Mouse (Mus musculus): ENCODE results near the gene Atcay. TPM values are rescaled to one million over a fixed set of nuclear protein-coding genes. Genes with fewer than 3 reads are reported as not detected.

Atcay gene
- total and polyA plus RNA-seq, 3 experiments: 0.06 to 0.08 TPM; not detected in 1

DNA sequence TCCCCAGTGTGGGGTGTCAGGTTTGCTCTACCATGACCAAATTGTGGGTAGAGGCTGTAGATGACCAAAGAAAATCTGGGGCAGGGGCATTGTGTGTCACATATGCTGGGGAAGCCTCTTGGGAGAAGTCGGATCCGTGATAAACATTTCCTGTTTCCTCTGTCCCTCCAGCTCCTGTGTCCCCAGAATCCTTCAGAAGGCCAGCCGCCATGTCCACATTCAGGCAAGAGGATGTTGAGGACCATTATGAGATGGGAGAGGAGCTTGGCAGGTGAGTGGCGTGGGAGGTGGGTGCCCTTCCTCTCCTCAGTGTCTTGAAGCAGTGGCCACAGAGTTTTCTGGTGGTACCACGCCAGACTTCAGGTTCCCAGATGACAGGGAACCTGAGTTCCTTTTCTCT lies 46.8 kb downstream of the Atcay start, which contains the start of gene 4930442H23Rik:
TSS of gene 4930442H23Rik (minus strand) at position 45 of the 400 bp plus-strand sequence.
- in situ Hi-C loops (cut with MboI; ENCODE audit: low pct_ligation_motif_present, low pct_unique_long_range_greater_than_20kb, low sequenced_read_pairs) (no loop called here), dilution Hi-C loops (cut with MboI; ENCODE audit: extremely low pct_ligation_motif_present, extremely low pct_unique_long_range_greater_than_20kb, low sequenced_read_pairs) (no loop called here)
- peaks cover 16 to 39% of the 10 kb centered on the region in 2 experiments for H3K4me1 ChIP-seq (ENCODE audit: control insufficient read depth in 1 of 2, insufficient read depth in 2 of 2)
- peak within 1 kb of the TSS; percentile 24 for H3K4me2 ChIP-seq (ENCODE audit: insufficient read depth, low read depth, poor library complexity, severe bottlenecking)
- peak within 1 kb of the TSS; percentile 64 for H3K9ac ChIP-seq (ENCODE audit: insufficient read depth, low read depth)
- DNase-seq (ENCODE audit: extremely low read depth): no peak
- peak within 1 kb of the TSS; percentile 60 to 77 (median 66) for H3K4me3 ChIP-seq (replicated peaks in 1 of 3; ENCODE audit: low read depth in 2 of 3, low read length in 2 of 3, poor library complexity in 1 of 3)
- peak within 1 kb of the TSS; percentile 85 for H3K27ac ChIP-seq (ENCODE audit: insufficient read depth, low read depth)
- H3K27me3 ChIP-seq (replicated peaks): no peaks in the 10 kb centered on the region
- peaks cover 59 to 78% of the 10 kb centered on the region in 2 experiments for H3K36me3 ChIP-seq (replicated peaks in 1 of 2; ENCODE audit: control insufficient read depth in 1 of 2, insufficient read depth in 1 of 2, low read length in 1 of 2)
- H3K9me3 ChIP-seq (replicated peaks; ENCODE audit: low read length): no peaks in the 10 kb centered on the region
- no peak for TF ChIP-seq RCOR1 (conservative IDR thresholded peaks at IDR 0.05; ENCODE audit: low read depth, low read length)
- no peak for TF ChIP-seq POLR2A (IDR thresholded peaks at IDR 0.05; ENCODE audit: low read depth, low read length)
- TF ChIP-seq BHLHE40 (IDR thresholded peaks at IDR 0.05; ENCODE audit: low read depth, low read length): no peak
- TF ChIP-seq ZMIZ1 (IDR thresholded peaks at IDR 0.05; ENCODE audit: low read depth, low read length): no peak
- TF ChIP-seq KAT2A (IDR thresholded peaks at IDR 0.05; ENCODE audit: insufficient replicate concordance, low read length): no peak
- TF ChIP-seq PAX5 (IDR thresholded peaks at IDR 0.05; ENCODE audit: low read length): no peak
- no peak for TF ChIP-seq POLR2AphosphoS2 (IDR thresholded peaks at IDR 0.05; ENCODE audit: low read depth, low read length)
- TF ChIP-seq ETS1 (conservative IDR thresholded peaks at IDR 0.05; ENCODE audit: low read depth, low read length): no peak
- no peak for TF ChIP-seq CHD1 (IDR thresholded peaks at IDR 0.05; ENCODE audit: low read depth, low read length)
- TF ChIP-seq SMC3 (IDR thresholded peaks at IDR 0.05; ENCODE audit: low read depth, low read length): no peak
- TF ChIP-seq RAD21 (IDR thresholded peaks at IDR 0.05; ENCODE audit: low read depth, low read length): no peak
- no peak for TF ChIP-seq USF2 (conservative IDR thresholded peaks at IDR 0.05; ENCODE audit: low read depth, low read length)
- TF ChIP-seq USF1 (IDR thresholded peaks at IDR 0.05; ENCODE audit: low read depth, low read length): no peak
- no peak for TF ChIP-seq HCFC1 (IDR thresholded peaks at IDR 0.05; ENCODE audit: low read depth, low read length)
- H3K79me2 ChIP-seq (replicated peaks; ENCODE audit: control insufficient read depth, extremely low read depth, insufficient read depth, poor library complexity, severe bottlenecking): peaks cover 19% of the 10 kb centered on the region

DNA sequence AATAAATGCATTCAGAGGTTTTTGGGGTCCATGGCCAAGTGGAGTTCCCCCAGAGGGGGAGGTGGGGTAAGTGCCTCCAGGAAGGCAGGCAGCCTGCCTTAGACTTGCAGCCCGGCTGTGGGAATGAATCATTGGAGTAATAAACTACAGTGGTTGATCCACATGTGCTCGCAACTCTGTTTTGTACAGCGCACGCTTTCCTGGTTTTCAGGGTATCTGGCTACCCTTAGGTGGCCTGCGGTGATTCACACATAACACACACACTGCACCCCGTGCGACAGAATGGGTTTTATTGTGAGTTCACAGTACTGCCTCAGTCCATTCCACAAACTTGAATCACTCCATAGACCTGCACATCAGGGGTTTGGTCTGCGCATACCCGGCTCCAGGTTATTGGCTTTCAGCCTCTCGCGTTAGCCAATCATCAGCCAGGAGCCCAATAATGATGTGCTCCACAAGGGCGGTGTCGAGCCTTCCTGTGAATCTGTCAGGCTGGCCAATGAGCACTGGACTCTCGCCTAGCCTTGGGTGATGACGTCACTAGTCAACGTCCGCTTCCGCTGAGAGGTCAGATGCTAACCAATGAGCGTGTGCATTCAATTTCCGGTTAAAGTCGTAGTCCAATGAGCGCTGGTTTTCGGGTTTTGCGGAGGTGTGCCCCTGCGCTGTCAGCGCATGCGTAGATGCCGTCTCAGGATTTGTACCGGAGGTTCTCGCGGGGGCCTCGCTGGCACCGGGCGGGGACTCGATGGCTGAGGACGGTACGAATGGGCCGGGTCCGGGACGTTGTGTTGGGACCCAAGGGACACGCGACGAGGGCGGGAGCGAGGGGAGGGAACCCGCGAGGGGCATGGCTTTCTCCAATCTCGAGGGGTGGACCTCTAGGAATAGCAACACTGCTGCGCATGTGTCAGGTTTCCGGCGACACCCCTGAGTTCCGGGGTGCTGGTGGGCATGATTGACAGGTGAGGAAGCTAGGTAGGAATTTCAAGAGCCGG lies 48.0 kb downstream of the Atcay start, which contains the start of gene Dapk3:
TSS of gene Dapk3 (plus strand) at position 670 of the 998 bp plus-strand sequence.
- peak within 1 kb of the TSS; percentile 60 to 77 (median 66) for H3K4me3 ChIP-seq (replicated peaks in 1 of 3; ENCODE audit: low read depth in 2 of 3, low read length in 2 of 3, poor library complexity in 1 of 3)
- dilution Hi-C loops (cut with MboI; ENCODE audit: extremely low pct_ligation_motif_present, extremely low pct_unique_long_range_greater_than_20kb, low sequenced_read_pairs): no loop called here
- peak within 1 kb of the TSS; percentile 24 for H3K4me2 ChIP-seq (ENCODE audit: insufficient read depth, low read depth, poor library complexity, severe bottlenecking)
- no peaks in the 10 kb centered on the region for H3K27me3 ChIP-seq (replicated peaks)
- H3K27ac ChIP-seq (ENCODE audit: insufficient read depth, low read depth): peak within 1 kb of the TSS; percentile 85
- peak within 1 kb of the TSS; percentile 64 for H3K9ac ChIP-seq (ENCODE audit: insufficient read depth, low read depth)
- H3K4me1 ChIP-seq (ENCODE audit: control insufficient read depth in 1 of 2, insufficient read depth in 2 of 2): peaks cover 22 to 49% of the 10 kb centered on the region in 2 experiments
- H3K79me2 ChIP-seq (replicated peaks; ENCODE audit: control insufficient read depth, extremely low read depth, insufficient read depth, poor library complexity, severe bottlenecking): peaks cover 30% of the 10 kb centered on the region
- peaks cover 69 to 81% of the 10 kb centered on the region in 2 experiments for H3K36me3 ChIP-seq (replicated peaks in 1 of 2; ENCODE audit: control insufficient read depth in 1 of 2, insufficient read depth in 1 of 2, low read length in 1 of 2)
- in situ Hi-C loops (cut with MboI; ENCODE audit: low pct_ligation_motif_present, low pct_unique_long_range_greater_than_20kb, low sequenced_read_pairs): no loop called here
- DNase-seq (ENCODE audit: extremely low read depth): peak; percentile 100
- no peaks in the 10 kb centered on the region for H3K9me3 ChIP-seq (replicated peaks; ENCODE audit: low read length)
- TF ChIP-seq POLR2AphosphoS2 (IDR thresholded peaks at IDR 0.05; ENCODE audit: low read depth, low read length) (peak; percentile 100), SIN3A (IDR thresholded peaks at IDR 0.05; ENCODE audit: low read length) (peak; percentile 53; the same call in 1 of the 2 replicates), JUN (IDR thresholded peaks at IDR 0.05; ENCODE audit: insufficient read depth, low read depth, low read length) (peak; percentile 89), MEF2A (IDR thresholded peaks at IDR 0.05; ENCODE audit: borderline replicate concordance, low read depth, low read length) (peak; percentile 73), CHD1 (IDR thresholded peaks at IDR 0.05; ENCODE audit: low read depth, low read length) (no peak), ZNF384 (IDR thresholded peaks at IDR 0.05; ENCODE audit: low read depth, low read length) (no peak), NRF1 (IDR thresholded peaks at IDR 0.05; ENCODE audit: low read depth, low read length) (peak; percentile 87), KAT2A (IDR thresholded peaks at IDR 0.05; ENCODE audit: insufficient replicate concordance, low read length) (peak; percentile 73; the same call in 1 of the 2 replicates), GABPA (IDR thresholded peaks at IDR 0.05; ENCODE audit: insufficient replicate concordance, low read depth, low read length) (peak; percentile 5; the same call in 1 of the 2 replicates), HCFC1 (IDR thresholded peaks at IDR 0.05; ENCODE audit: low read depth, low read length) (peak; percentile 86), CHD2 (IDR thresholded peaks at IDR 0.05; ENCODE audit: low read length) (peak; percentile 97), RAD21 (IDR thresholded peaks at IDR 0.05; ENCODE audit: low read depth, low read length) (no peak), SMC3 (IDR thresholded peaks at IDR 0.05; ENCODE audit: low read depth, low read length) (no peak; the same call in 1 of the 2 replicates), ZKSCAN1 (IDR thresholded peaks at IDR 0.05; ENCODE audit: borderline replicate concordance, low read depth, low read length) (peak; percentile 30; the same call in 1 of the 2 replicates), MYC (IDR thresholded peaks at IDR 0.05; ENCODE audit: low read depth, low read length) (peak; percentile 64), TBP (conservative IDR thresholded peaks at IDR 0.05; ENCODE audit: low read depth, low read length) (no peak), PAX5 (IDR thresholded peaks at IDR 0.05; ENCODE audit: low read length) (no peak), USF1 (IDR thresholded peaks at IDR 0.05; ENCODE audit: low read depth, low read length) (no peak), JUND (conservative IDR thresholded peaks at IDR 0.05; ENCODE audit: low read depth, low read length) (peak; percentile 95), E2F4 (IDR thresholded peaks at IDR 0.05; ENCODE audit: insufficient replicate concordance, low read depth, low read length) (no peak), ELF1 (IDR thresholded peaks at IDR 0.05; ENCODE audit: low read depth, low read length) (peak; percentile 96), BHLHE40 (IDR thresholded peaks at IDR 0.05; ENCODE audit: low read depth, low read length) (0 out of 2 replicates have a peak, but pooled peaks have one; percentile 40)

All from CH12.LX (cell line).